Mouse (Mus musculus) kidney, adult 2 months (tissue): ENCODE results near the gene Olfr769. TPM values are rescaled to one million over a fixed set of nuclear protein-coding genes. Genes with fewer than 3 reads are reported as not detected.
A peak's percentile ranks its signal among the peaks of the same experiment; 100 is the strongest.
"Not testable (repeated sequence)": the region's sequence is repeated elsewhere in the genome, so short reads cannot be mapped to it uniquely, and the experiment has no call there.

Experiments
- DNase-seq: peaks from one replicate; pipeline ENCODE4 v3.0.0; 2021
- H3K27ac ChIP-seq: fragments of 200-500 bp; 2 replicates; pipeline ENCODE4 v1.5.1; 2012; ENCODE audit warnings: low read depth, low read length, control low read depth, inconsistent platforms; ENCODE audit not compliant: insufficient read depth
- H3K27me3 ChIP-seq: fragments of 200-500 bp; replicated peaks from 2 replicates; pipeline ENCODE4 v1.6.1; 2012; ENCODE audit warnings: mild to moderate bottlenecking, moderate library complexity, low read length, inconsistent platforms; ENCODE audit not compliant: control insufficient read depth, insufficient read depth
- H3K36me3 ChIP-seq: fragments of 200-500 bp; 2 replicates; pipeline ENCODE4 v1.6.1; 2012; ENCODE audit warnings: mild to moderate bottlenecking, moderate library complexity, low read length, inconsistent platforms; ENCODE audit not compliant: control insufficient read depth, insufficient read depth
- H3K4me1 ChIP-seq: fragments of 200-500 bp; 2 replicates; pipeline ENCODE4 v1.6.1; 2011; ENCODE audit warnings: low read length; ENCODE audit not compliant: control insufficient read depth, insufficient read depth
- H3K4me3 ChIP-seq: fragments of 200-500 bp; 2 replicates; pipeline ENCODE4 v1.5.1; 2011; ENCODE audit warnings: mild to moderate bottlenecking, low read depth, low read length, control low read depth; ENCODE audit not compliant: insufficient read depth
- CTCF ChIP-seq: fragments of 200-500 bp; conservative IDR thresholded peaks from 2 replicates; pipeline ENCODE4 v1.5.1; 2011; ENCODE audit warnings: low read depth, mild to moderate bottlenecking, control low read depth, low read length, moderate library complexity, mixed read lengths; ENCODE audit not compliant: insufficient read depth, insufficient read length
- POLR2A ChIP-seq: fragments of 200-500 bp; IDR thresholded peaks from one replicate; pipeline ENCODE4 v1.6.1; 2011; ENCODE audit warnings: low read depth, low read length, control low read depth
- WGBS: fragments of 180-500 bp; shearing (Covaris S2); methylation state at CpG from one replicate; pipeline ENCODE4 v1.1.7; 2018; 5-methylcytosine and 5-hydroxymethylcytosine counted together
- polyA plus RNA-seq: library from polyadenylated mRNA; depleted of rRNA; stranded (reverse); fragments of >200 nt; gene quantifications from 2 replicates; pipeline ENCODE4 v1.2.3, GENCODE M21; 2012; rRNA removed

The Olfr769 gene
- polyA plus RNA-seq: not detected in 2 replicates

GRCm38 (mm10) chr10:129117761-129118160 is at the start of gene Olfr769:
Gene Olfr769, minus strand, starts transcription at chr10:129117861.
- Histone ChIP-seq H3K27ac (no peak within 1 kb of the TSS), H3K4me1 (no peaks in the 10 kb centered on the region), H3K4me3 (no peak within 1 kb of the TSS), H3K27me3 (no peaks in the 10 kb centered on the region), H3K36me3 (no peaks in the 10 kb centered on the region)
- WGBS: 67% methylated on average over 2 of the region's 2 CpGs
- no peak for TF ChIP-seq CTCF
- no peak for TF ChIP-seq POLR2A
- no peak for DNase-seq

- TF ChIP-seq CTCF (no peak), POLR2A (no peak)
- Histone ChIP-seq H3K4me1 (no peaks in the 10 kb centered on the region), H3K27me3 (no peaks in the 10 kb centered on the region), H3K27ac (no peak within 1 kb of the TSS), H3K36me3 (no peaks in the 10 kb centered on the region), H3K4me3 (no peak within 1 kb of the TSS)
- DNase-seq: no peak
- 65% methylated on average over 1 of the region's 1 CpGs for WGBS
These were observed 47.0 kb upstream of the Olfr769 start, which contains the start of gene Olfr771 for GRCm38 (mm10) chr10:129164651-129165050. Gene Olfr771, minus strand, starts transcription at chr10:129164751.

- DNase-seq: no peak
- Histone ChIP-seq H3K4me1 (no peaks in the 10 kb centered on the region), H3K4me3 (no peak within 1 kb of the TSS), H3K27ac (no peak within 1 kb of the TSS), H3K27me3 (no peaks in the 10 kb centered on the region), H3K36me3 (no peaks in the 10 kb centered on the region)
- WGBS: 69% methylated on average over 2 of the region's 2 CpGs
- TF ChIP-seq CTCF (no peak), POLR2A (no peak)
These were observed 21.2 kb upstream of the Olfr769 start, which contains the start of gene Olfr770 for GRCm38 (mm10) chr10:129138898-129139297. Gene Olfr770, minus strand, starts transcription at chr10:129138998.

GRCm38 (mm10) chr10:129115146-129115545 is 2.5 kb downstream of the Olfr769 start:
- Histone ChIP-seq H3K27ac (no peak overlapping the region), H3K36me3 (no peaks in the 10 kb centered on the region), H3K4me3 (no peak overlapping the region), H3K27me3 (no peaks in the 10 kb centered on the region), H3K4me1 (no peaks in the 10 kb centered on the region)
- no peak for TF ChIP-seq POLR2A
- TF ChIP-seq CTCF: no peak
- WGBS: 89% methylated on average over 3 of the region's 3 CpGs
- no peak for DNase-seq

- H3K4me1 ChIP-seq: no peaks in the 10 kb centered on the region; the same call in 1 of the 2 replicates
- H3K27me3 ChIP-seq: no peaks in the 10 kb centered on the region
- TF ChIP-seq POLR2A (no peak), CTCF (no peak)
- WGBS: 31% methylated on average over 3 of the region's 3 CpGs
- no peak overlapping the region for H3K4me3 ChIP-seq
- no peaks in the 10 kb centered on the region for H3K36me3 ChIP-seq
- DNase-seq: peak; percentile 34
- no peak overlapping the region for H3K27ac ChIP-seq
These were observed 16.4 kb downstream of the Olfr769 start for GRCm38 (mm10) chr10:129101231-129101630.

- no peak for TF ChIP-seq CTCF
- TF ChIP-seq POLR2A: no peak
- Histone ChIP-seq H3K27me3 (no peaks in the 10 kb centered on the region), H3K27ac (no peak within 1 kb of the TSS), H3K4me3 (no peak within 1 kb of the TSS), H3K36me3 (no peaks in the 10 kb centered on the region), H3K4me1 (no peaks in the 10 kb centered on the region; the same call in 1 of the 2 replicates)
- no peak for DNase-seq
- WGBS: 61% methylated on average over 1 of the region's 1 CpGs
These were observed 18.4 kb downstream of the Olfr769 start, which contains the start of gene Olfr768 for GRCm38 (mm10) chr10:129099275-129099674. Gene Olfr768, minus strand, starts transcription at chr10:129099375.

- DNase-seq, H3K4me1 ChIP-seq, H3K4me3 ChIP-seq, H3K27me3 ChIP-seq, H3K36me3 ChIP-seq, H3K27ac ChIP-seq: not testable (repeated sequence)
These were observed 34.9 kb downstream of the Olfr769 start, which contains the start of gene Olfr767 for GRCm38 (mm10) chr10:129082810-129083209. Gene Olfr767, minus strand, starts transcription at chr10:129082910.

- Histone ChIP-seq H3K27ac (no peak within 1 kb of the TSS), H3K4me3 (no peak within 1 kb of the TSS), H3K4me1 (no peaks in the 10 kb centered on the region), H3K27me3 (no peaks in the 10 kb centered on the region), H3K36me3 (no peaks in the 10 kb centered on the region)
- DNase-seq: no peak
- WGBS: 85% methylated on average over 2 of the region's 2 CpGs
- no peak for TF ChIP-seq POLR2A
- no peak for TF ChIP-seq CTCF
These were observed 48.8 kb downstream of the Olfr769 start, which contains the start of gene Olfr766-ps1 for GRCm38 (mm10) chr10:129068877-129069276. Gene Olfr766-ps1, minus strand, starts transcription at chr10:129068977.

Other genes with a start within 250 kb of the Olfr769 start
- gene Gdf11, start 226.1 kb downstream of the Olfr769 start, polyA plus RNA-seq: 2.5 and 2.9 TPM in 2 replicates
- gene Cd63, start 216.9 kb downstream of the Olfr769 start, polyA plus RNA-seq: 713 and 847 TPM in 2 replicates
- gene Rdh5, start 195.0 kb downstream of the Olfr769 start, polyA plus RNA-seq: 38.9 and 46.0 TPM in 2 replicates
- 339 and 365 TPM in 2 replicates for gene Bloc1s1, start 193.8 kb downstream of the Olfr769 start, polyA plus RNA-seq
- gene Itga7, start 184.0 kb downstream of the Olfr769 start, polyA plus RNA-seq: 14.6 and 17.8 TPM in 2 replicates
- 234 and 269 TPM in 2 replicates for gene Mettl7b, start 156.9 kb downstream of the Olfr769 start, polyA plus RNA-seq
- gene Olfr9, start 128.4 kb downstream of the Olfr769 start, polyA plus RNA-seq: not detected in 2 replicates
- gene Olfr763, start 107.1 kb downstream of the Olfr769 start, polyA plus RNA-seq: not detected in 2 replicates
- not detected in 2 replicates for gene Olfr764-ps1, start 78.0 kb downstream of the Olfr769 start, polyA plus RNA-seq
- not detected in 2 replicates for gene Olfr765, start 67.9 kb downstream of the Olfr769 start, polyA plus RNA-seq
- gene Olfr766-ps1, start 48.9 kb downstream of the Olfr769 start, polyA plus RNA-seq: not detected in 2 replicates
- not detected in 2 replicates for gene Olfr767, start 35.0 kb downstream of the Olfr769 start, polyA plus RNA-seq
- not detected in 2 replicates for gene Olfr768, start 18.5 kb downstream of the Olfr769 start, polyA plus RNA-seq
- gene Olfr770, start 21.1 kb upstream of the Olfr769 start, polyA plus RNA-seq: not detected in 2 replicates
- not detected in 2 replicates for gene Olfr771, start 46.9 kb upstream of the Olfr769 start, polyA plus RNA-seq
- not detected in 2 replicates for gene Olfr772, start 60.1 kb upstream of the Olfr769 start, polyA plus RNA-seq
- not detected in 2 replicates for gene Olfr773, start 69.6 kb upstream of the Olfr769 start, polyA plus RNA-seq
- gene Olfr774, start 118.3 kb upstream of the Olfr769 start, polyA plus RNA-seq: not detected in 2 replicates
- gene Olfr775, start 130.6 kb upstream of the Olfr769 start, polyA plus RNA-seq: not detected in 2 replicates
- gene Olfr776, start 141.3 kb upstream of the Olfr769 start, polyA plus RNA-seq: not detected in 2 replicates
- not detected in 2 replicates for gene Olfr777, start 153.6 kb upstream of the Olfr769 start, polyA plus RNA-seq
- gene Olfr780, start 200.3 kb upstream of the Olfr769 start, polyA plus RNA-seq: not detected in 2 replicates
- gene Olfr781, start 211.0 kb upstream of the Olfr769 start, polyA plus RNA-seq: not detected in 2 replicates
- not detected in 2 replicates for gene Olfr782, start 231.0 kb upstream of the Olfr769 start, polyA plus RNA-seq